Mouse (Mus musculus) CH12.LX (cell line): ENCODE results near the gene Mxd4. TPM values are rescaled to one million over a fixed set of nuclear protein-coding genes. Genes with fewer than 3 reads are reported as not detected.

Experiments used
- DNase-seq: peaks from one replicate; pipeline ENCODE4 v3.0.0-alpha.2; 2013; ENCODE audit errors: extremely low read depth
- H3K27ac ChIP-seq: 2 replicates; pipeline ENCODE4 v1.5.1; 2012; ENCODE audit warnings: low read depth, mild to moderate bottlenecking, control low read depth, moderate library complexity; ENCODE audit not compliant: insufficient read depth
- H3K27me3 ChIP-seq: replicated peaks from 2 replicates; pipeline ENCODE3; 2012; ENCODE audit warnings: inconsistent platforms
- H3K36me3 ChIP-seq, 2 experiments: replicated peaks in 1 of 2; 2 replicates each; pipeline versions ENCODE3 to v1.6.1; 2012; ENCODE audit warnings: inconsistent platforms in 1 of 2, low read length in 1 of 2, mild to moderate bottlenecking in 1 of 2, mixed read lengths in 1 of 2, moderate library complexity in 1 of 2; ENCODE audit not compliant: control insufficient read depth in 1 of 2, insufficient read depth in 1 of 2
- H3K4me1 ChIP-seq, 2 experiments: 2 replicates each; pipeline ENCODE4 v1.6.1; 2012; ENCODE audit warnings: inconsistent platforms in 1 of 2, moderate library complexity in 1 of 2; ENCODE audit not compliant: insufficient read depth in 2 of 2, control insufficient read depth in 1 of 2
- H3K4me2 ChIP-seq: 2 replicates; pipeline ENCODE4 v1.6.1; 2012; ENCODE audit warnings: low read depth, mild to moderate bottlenecking, control low read depth; ENCODE audit not compliant: poor library complexity, insufficient read depth, severe bottlenecking
- H3K4me3 ChIP-seq, 3 experiments: fragments of 150-350 bp in 1 of 3; sonication (generic) in 1 of 3; replicated peaks in 1 of 3; 2 replicates each; pipeline versions ENCODE3 to v1.5.1; 2011 to 2012; ENCODE audit warnings: low read depth in 2 of 3, low read length in 2 of 3, mild to moderate bottlenecking in 2 of 3, moderate library complexity in 2 of 3, control low read depth in 1 of 3, improper control_type of control experiment in 1 of 3, inconsistent platforms in 1 of 3, mixed read lengths in 1 of 3; ENCODE audit not compliant: poor library complexity in 1 of 3
- H3K79me2 ChIP-seq: replicated peaks from 2 replicates; pipeline ENCODE4 v1.6.1; 2012; ENCODE audit warnings: mild to moderate bottlenecking, moderate library complexity; ENCODE audit not compliant: control insufficient read depth, poor library complexity, insufficient read depth, severe bottlenecking; ENCODE audit errors: extremely low read depth
- H3K9ac ChIP-seq: 2 replicates; pipeline ENCODE4 v1.6.1; 2012; ENCODE audit warnings: low read depth, mild to moderate bottlenecking, control low read depth, moderate library complexity; ENCODE audit not compliant: insufficient read depth
- H3K9me3 ChIP-seq: replicated peaks from 2 replicates; pipeline ENCODE3; 2012; ENCODE audit warnings: low read length, inconsistent platforms, mixed read lengths
- CHD1 ChIP-seq: IDR thresholded peaks from 2 replicates; pipeline ENCODE4 v1.6.1; 2012; ENCODE audit warnings: low read depth, low read length, improper control_type of control experiment, inconsistent platforms
- CTCF ChIP-seq, 2 experiments: IDR thresholded peaks in 1 of 2; conservative IDR thresholded peaks in 1 of 2; 2 replicates each; pipeline ENCODE4 v1.5.1; 2011 to 2012; ENCODE audit warnings: low read depth in 2 of 2, low read length in 2 of 2, improper control_type of control experiment in 1 of 2, inconsistent platforms in 1 of 2, mild to moderate bottlenecking in 1 of 2, moderate library complexity in 1 of 2
- E2F4 ChIP-seq: IDR thresholded peaks from 2 replicates; pipeline ENCODE4 v1.6.1; 2011; ENCODE audit warnings: low read depth, low read length, improper control_type of control experiment; ENCODE audit not compliant: insufficient replicate concordance
- ELF1 ChIP-seq: IDR thresholded peaks from 2 replicates; pipeline ENCODE4 v1.6.1; 2014; ENCODE audit warnings: low read depth, mild to moderate bottlenecking, inconsistent platforms, low read length, improper control_type of control experiment
- EP300 ChIP-seq: IDR thresholded peaks from 2 replicates; pipeline ENCODE4 v1.6.1; 2011; ENCODE audit warnings: low read length, improper control_type of control experiment
- JUN ChIP-seq: IDR thresholded peaks from 2 replicates; pipeline ENCODE4 v1.6.1; 2011; ENCODE audit warnings: low read depth, mild to moderate bottlenecking, low read length, improper control_type of control experiment, moderate library complexity; ENCODE audit not compliant: insufficient read depth
- JUND ChIP-seq: conservative IDR thresholded peaks from 2 replicates; pipeline ENCODE4 v1.6.1; 2011; ENCODE audit warnings: low read depth, low read length, improper control_type of control experiment
- MAFK ChIP-seq: IDR thresholded peaks from 2 replicates; pipeline ENCODE4 v1.6.1; 2011; ENCODE audit warnings: low read length, improper control_type of control experiment; ENCODE audit not compliant: insufficient replicate concordance
- MAX ChIP-seq: IDR thresholded peaks from 2 replicates; pipeline ENCODE4 v1.6.1; 2011; ENCODE audit warnings: low read length, improper control_type of control experiment
- MEF2A ChIP-seq: IDR thresholded peaks from 2 replicates; pipeline ENCODE4 v1.6.1; 2014; ENCODE audit warnings: low read depth, mild to moderate bottlenecking, inconsistent platforms, low read length, improper control_type of control experiment, borderline replicate concordance
- MXI1 ChIP-seq: IDR thresholded peaks from 2 replicates; pipeline ENCODE4 v1.6.1; 2011; ENCODE audit warnings: mild to moderate bottlenecking, low read depth, low read length, improper control_type of control experiment
- NELFE ChIP-seq: IDR thresholded peaks from 2 replicates; pipeline ENCODE4 v1.6.1; 2011; ENCODE audit warnings: low read depth, low read length, improper control_type of control experiment
- PAX5 ChIP-seq: IDR thresholded peaks from 2 replicates; pipeline ENCODE4 v1.6.1; 2012; ENCODE audit warnings: low read length, inconsistent platforms, mixed read lengths
- POLR2A ChIP-seq: IDR thresholded peaks from 2 replicates; pipeline ENCODE4 v1.6.1; 2011; ENCODE audit warnings: low read depth, mild to moderate bottlenecking, improper control_type of control experiment, low read length
- POLR2AphosphoS2 ChIP-seq: IDR thresholded peaks from 2 replicates; pipeline ENCODE4 v1.6.1; 2011; ENCODE audit warnings: low read depth, low read length, improper control_type of control experiment
- RAD21 ChIP-seq: IDR thresholded peaks from 2 replicates; pipeline ENCODE4 v1.6.1; 2011; ENCODE audit warnings: low read depth, mild to moderate bottlenecking, low read length, improper control_type of control experiment, moderate library complexity
- SIN3A ChIP-seq: IDR thresholded peaks from 2 replicates; pipeline ENCODE4 v1.6.1; 2012; ENCODE audit warnings: low read length, improper control_type of control experiment, inconsistent platforms
- TBP ChIP-seq: conservative IDR thresholded peaks from 2 replicates; pipeline ENCODE4 v1.6.1; 2011; ENCODE audit warnings: low read depth, low read length, improper control_type of control experiment
- TCF12 ChIP-seq: IDR thresholded peaks from 2 replicates; pipeline ENCODE4 v1.6.1; 2014; ENCODE audit warnings: low read depth, mild to moderate bottlenecking, inconsistent platforms, low read length, improper control_type of control experiment
- UBTF ChIP-seq: IDR thresholded peaks from 2 replicates; pipeline ENCODE4 v1.6.1; 2012; ENCODE audit warnings: low read depth, mild to moderate bottlenecking, inconsistent platforms, low read length, improper control_type of control experiment, moderate library complexity
- USF1 ChIP-seq: IDR thresholded peaks from 2 replicates; pipeline ENCODE4 v1.6.1; 2014; ENCODE audit warnings: low read depth, mild to moderate bottlenecking, inconsistent platforms, low read length, improper control_type of control experiment
- USF2 ChIP-seq: conservative IDR thresholded peaks from 2 replicates; pipeline ENCODE4 v1.6.1; 2011; ENCODE audit warnings: low read depth, low read length, improper control_type of control experiment
- dilution Hi-C: fragments of 300-500 bp; cut with MboI; formaldehyde crosslinking; loops from 2 replicates; pipeline ENCODE4 v1.14.3; 2020; ENCODE audit warnings: low sequenced_read_pairs; ENCODE audit not compliant: extremely low pct_unique_long_range_greater_than_20kb, extremely low pct_ligation_motif_present
- in situ Hi-C: fragments of 300-500 bp; cut with MboI; formaldehyde crosslinking; loops from 3 replicates; pipeline ENCODE4 v1.14.3; 2019; ENCODE audit warnings: low sequenced_read_pairs, low pct_ligation_motif_present, low pct_unique_long_range_greater_than_20kb, mixed read lengths
- polyA plus RNA-seq: library from polyadenylated mRNA; unstranded; fragments of >175 nt; gene quantifications from 2 replicates; pipeline ENCODE4 v1.2.1, GENCODE M21; 2012; ENCODE audit warnings: low read depth; ENCODE audit not compliant: insufficient read length
- total RNA-seq, 2 experiments: library from RNA; depleted of rRNA; stranded (reverse); fragments of 300-350 nt in 1 of 2; fragments of >200 nt in 1 of 2; gene quantifications; 2 replicates each; pipeline ENCODE4 v1.2.3; 2012 to 2014

The Mxd4 gene
- total and polyA plus RNA-seq, 3 experiments = 4.8 to 6.2 (median 6.0) TPM

GRCm38 (mm10) chr5:34168950-34169891 is 18.3 kb downstream of the Mxd4 start, which contains the start of the genes Poln and Haus3 (continued):
- TF ChIP-seq EP300 (0 out of 2 replicates have a peak, but pooled peaks have one; percentile 10), MAX (no peak), PAX5 (no peak), JUN (no peak), UBTF (no peak), NELFE (peak; percentile 71), MXI1 (peak; percentile 70; the same call in 1 of the 2 replicates), CHD1 (no peak), CTCF (conservative IDR thresholded peaks at IDR 0.05 in 1 of 2, IDR thresholded peaks at IDR 0.05 in 1 of 2; ENCODE audit: low read depth in 2 of 2, low read length in 2 of 2) (no peak), E2F4 (0 out of 2 replicates have a peak, but pooled peaks have one; percentile 6), TBP (peak; percentile 62)

- H3K79me2 ChIP-seq = peaks cover 33% of the 10 kb centered on the region
- in situ Hi-C loops (no loop called here), dilution Hi-C loops (no loop called here)
- peak overlapping the region; percentile 93 for H3K9ac ChIP-seq
- H3K4me1 ChIP-seq = peaks cover 5 to 31% of the 10 kb centered on the region in 2 experiments
- peak overlapping the region; percentile 99 for H3K4me2 ChIP-seq
- H3K27me3 ChIP-seq = no peaks in the 10 kb centered on the region
- H3K9me3 ChIP-seq = no peaks in the 10 kb centered on the region
- no peak for DNase-seq
- TF ChIP-seq E2F4 (no peak), PAX5 (no peak), SIN3A (peak; percentile 53; the same call in 1 of the 2 replicates), USF1 (no peak), CHD1 (0 out of 2 replicates have a peak, but pooled peaks have one; percentile 65), MXI1 (peak; percentile 44; the same call in 1 of the 2 replicates), USF2 (no peak)
- H3K4me3 ChIP-seq = peak overlapping the region; percentile 15 to 79 (median 59)
- H3K36me3 ChIP-seq = peaks cover 3 to 8% of the 10 kb centered on the region in 2 experiments
- H3K27ac ChIP-seq = no peak overlapping the region
These were observed 19.7 kb downstream of the Mxd4 start for GRCm38 (mm10) chr5:34167857-34168256.

- Histone ChIP-seq H3K27me3 (no peaks in the 10 kb centered on the region), H3K79me2 (peaks cover 35% of the 10 kb centered on the region), H3K4me2 (peak overlapping the region; percentile 93), H3K4me3 (peak overlapping the region; percentile 42 to 53 (median 47)), H3K9me3 (no peaks in the 10 kb centered on the region), H3K4me1 (peaks cover 5 to 46% of the 10 kb centered on the region in 2 experiments), H3K9ac (peak overlapping the region; percentile 80), H3K27ac (no peak overlapping the region), H3K36me3 (peaks cover 5 to 16% of the 10 kb centered on the region in 2 experiments)
- TF ChIP-seq JUND = no peak
- TF ChIP-seq POLR2A = no peak
- no peak for TF ChIP-seq UBTF
- TF ChIP-seq TCF12 = no peak
- no peak for TF ChIP-seq MEF2A
- no peak for TF ChIP-seq TBP
- no peak for TF ChIP-seq MAFK
- TF ChIP-seq ELF1 = no peak
- TF ChIP-seq USF2 = no peak
- TF ChIP-seq PAX5 = no peak
- no peak for TF ChIP-seq RAD21
- no peak for TF ChIP-seq POLR2AphosphoS2
- TF ChIP-seq MAX = no peak
- no peak for TF ChIP-seq JUN
- in situ Hi-C loops = no loop called here
- dilution Hi-C loops = no loop called here
- DNase-seq = no peak
These were observed 21.7 kb downstream of the Mxd4 start for GRCm38 (mm10) chr5:34165793-34166192.
